Mouse (Mus musculus) right cerebral cortex, adult 18-20 months (tissue): Measurements from ENCODE around the gene Kbtbd7.
A peak's percentile ranks its signal among the peaks of the same experiment; 100 is the strongest.
"Not testable (repeated sequence)": the region's sequence is repeated elsewhere in the genome, so short reads cannot be mapped to it uniquely, and the experiment has no call there.

Experiments
- DNase-seq: peaks from one replicate; pipeline ENCODE4 v3.0.0; 2022; ENCODE audit warnings: mixed read lengths

Gene Kbtbd7

GRCm38 (mm10) chr14:79451681-79452590 lies 25.6 kb downstream of the Kbtbd7 start, which contains the start of gene Kbtbd6:
TSS of gene Kbtbd6 (plus strand) at chr14:79451835.
- peak; percentile 82 for DNase-seq

GRCm38 (mm10) chr14:79452591-79452934 lies 26.3 kb downstream of the Kbtbd7 start:
- DNase-seq, result not testable (repeated sequence)

- DNase-seq, result no peak
These were observed 34.1 kb downstream of the Kbtbd7 start for GRCm38 (mm10) chr14:79460401-79460800.

GRCm38 (mm10) chr14:79460988-79461387 lies 34.7 kb downstream of the Kbtbd7 start:
- no peak for DNase-seq

- no peak for DNase-seq
These were observed 39.3 kb downstream of the Kbtbd7 start for GRCm38 (mm10) chr14:79465623-79466022.

- peak; percentile 59 for DNase-seq
These were observed 41.3 kb downstream of the Kbtbd7 start for GRCm38 (mm10) chr14:79467621-79468020.

GRCm38 (mm10) chr14:79473384-79473783 lies 47.1 kb downstream of the Kbtbd7 start:
- no peak for DNase-seq
